Mouse (Mus musculus) MN1 (cell line): ENCODE results near the gene Pcnx3.
A peak's percentile ranks its signal among the peaks of the same experiment; 100 is the strongest.

Experiments
- DNase-seq: peaks from one replicate; pipeline ENCODE4 v3.0.0-alpha.2; 2016; ENCODE audit warnings: low spot score

Pcnx3 gene

DNA sequence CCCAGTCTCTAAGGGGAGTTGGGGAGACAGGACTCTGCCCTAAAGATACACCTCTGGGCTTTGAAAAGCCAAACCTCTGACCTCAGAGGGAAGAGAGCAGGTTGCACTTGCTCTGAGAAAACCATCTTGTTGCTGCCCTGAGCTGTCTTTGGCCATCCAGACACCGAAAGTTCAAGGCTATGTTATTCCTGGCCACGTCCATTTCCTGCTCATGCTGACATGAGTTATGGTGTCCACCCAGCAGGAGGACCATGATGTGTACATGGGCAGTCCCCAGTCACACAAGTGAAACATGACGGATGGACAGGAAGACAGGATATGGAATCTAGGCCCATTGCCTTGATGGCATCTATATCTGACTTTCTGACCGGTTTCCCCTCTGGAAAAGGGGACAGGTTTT, 8.3 kb downstream of the Pcnx3 start:
- no peak for DNase-seq

DNA sequence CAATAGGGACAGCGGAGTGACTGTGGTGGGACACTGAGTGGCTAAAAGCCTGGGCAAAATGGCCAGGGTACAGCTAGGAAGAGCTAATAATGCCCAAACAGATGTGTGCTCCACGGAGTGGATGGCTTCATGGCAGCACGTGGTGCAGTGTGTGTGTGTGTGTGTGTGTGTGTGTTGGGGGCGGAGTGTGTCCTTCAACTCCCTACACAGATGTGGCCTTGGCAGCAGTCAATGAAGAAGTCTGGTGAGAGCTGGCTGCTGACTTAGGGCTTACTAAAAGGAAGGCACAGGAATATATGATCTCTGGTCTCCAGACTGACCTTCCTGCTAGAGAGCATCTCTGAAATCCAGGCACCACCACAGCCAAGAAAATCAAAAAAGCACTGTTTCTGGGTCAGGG, 20.3 kb downstream of the Pcnx3 start:
- DNase-seq = no peak

DNA sequence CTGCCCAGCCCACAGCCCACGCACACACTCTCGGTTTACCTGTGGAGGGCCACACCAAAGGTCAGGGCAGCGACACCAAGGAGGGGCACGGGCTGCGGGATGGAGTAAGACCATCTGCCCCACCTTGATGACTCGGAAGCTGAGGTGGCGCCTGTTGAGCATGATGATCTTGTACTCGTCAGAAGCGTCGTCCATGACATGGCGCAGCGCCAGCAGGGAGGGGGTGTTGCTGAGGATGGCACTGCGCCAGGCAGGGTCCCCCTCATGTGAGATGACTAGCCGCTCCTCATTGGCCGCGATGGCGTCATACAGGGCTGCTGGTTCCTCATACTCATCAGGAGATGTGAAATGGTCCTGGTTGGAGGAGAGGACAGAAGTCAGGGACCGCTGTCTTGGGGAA, 22.3 kb downstream of the Pcnx3 start:
- DNase-seq = no peak

DNA sequence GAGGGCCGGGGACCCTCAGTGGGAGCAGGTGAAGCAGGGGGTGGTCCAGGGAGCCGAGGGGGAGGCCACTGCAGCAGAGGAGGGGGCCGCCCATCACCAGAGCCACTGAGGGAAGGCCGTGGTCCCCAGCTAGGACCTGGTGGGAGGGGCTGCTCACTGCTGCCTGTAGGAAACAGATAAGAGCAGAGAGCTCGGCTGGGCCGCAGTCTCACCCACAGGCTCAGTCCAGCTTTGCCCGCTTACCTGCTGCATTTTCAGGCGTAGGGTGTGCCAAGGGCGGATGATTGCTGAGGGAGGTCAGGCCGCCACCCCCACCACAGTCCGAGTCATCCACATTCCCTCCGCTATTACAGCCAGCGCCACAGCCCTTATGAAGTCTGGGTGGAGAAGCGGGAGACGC, 23.2 kb downstream of the Pcnx3 start:
- DNase-seq = no peak

DNA sequence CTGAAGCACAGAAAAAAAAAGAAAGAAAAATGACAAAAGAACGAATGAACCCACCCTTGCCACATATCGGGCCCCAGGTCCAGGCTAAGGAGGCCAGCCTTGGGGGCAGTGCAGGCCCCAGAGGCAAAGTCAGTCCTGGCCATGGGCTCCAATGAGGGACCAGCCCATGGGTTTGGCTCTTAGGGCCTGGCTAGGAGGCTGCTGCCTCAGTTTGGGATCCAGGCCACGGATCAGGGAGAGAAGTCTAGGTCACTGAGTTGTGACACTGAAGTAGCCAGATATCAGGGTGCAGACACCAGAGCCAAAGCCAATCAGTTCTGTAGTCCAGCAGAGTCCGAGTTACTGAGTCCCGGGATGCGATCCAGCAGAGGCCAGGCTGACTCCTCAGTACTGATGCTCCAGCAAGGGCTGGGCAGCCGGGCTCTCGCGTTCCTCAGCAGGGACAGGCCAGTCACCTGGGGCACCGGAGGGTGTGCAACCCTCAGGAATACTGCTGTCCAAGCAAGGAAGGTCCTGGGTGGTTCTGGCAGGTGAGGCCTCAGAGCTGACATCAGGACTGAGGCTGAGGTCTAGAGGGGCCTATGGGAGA, 23.9 kb downstream of the Pcnx3 start:
- DNase-seq = no peak

DNA sequence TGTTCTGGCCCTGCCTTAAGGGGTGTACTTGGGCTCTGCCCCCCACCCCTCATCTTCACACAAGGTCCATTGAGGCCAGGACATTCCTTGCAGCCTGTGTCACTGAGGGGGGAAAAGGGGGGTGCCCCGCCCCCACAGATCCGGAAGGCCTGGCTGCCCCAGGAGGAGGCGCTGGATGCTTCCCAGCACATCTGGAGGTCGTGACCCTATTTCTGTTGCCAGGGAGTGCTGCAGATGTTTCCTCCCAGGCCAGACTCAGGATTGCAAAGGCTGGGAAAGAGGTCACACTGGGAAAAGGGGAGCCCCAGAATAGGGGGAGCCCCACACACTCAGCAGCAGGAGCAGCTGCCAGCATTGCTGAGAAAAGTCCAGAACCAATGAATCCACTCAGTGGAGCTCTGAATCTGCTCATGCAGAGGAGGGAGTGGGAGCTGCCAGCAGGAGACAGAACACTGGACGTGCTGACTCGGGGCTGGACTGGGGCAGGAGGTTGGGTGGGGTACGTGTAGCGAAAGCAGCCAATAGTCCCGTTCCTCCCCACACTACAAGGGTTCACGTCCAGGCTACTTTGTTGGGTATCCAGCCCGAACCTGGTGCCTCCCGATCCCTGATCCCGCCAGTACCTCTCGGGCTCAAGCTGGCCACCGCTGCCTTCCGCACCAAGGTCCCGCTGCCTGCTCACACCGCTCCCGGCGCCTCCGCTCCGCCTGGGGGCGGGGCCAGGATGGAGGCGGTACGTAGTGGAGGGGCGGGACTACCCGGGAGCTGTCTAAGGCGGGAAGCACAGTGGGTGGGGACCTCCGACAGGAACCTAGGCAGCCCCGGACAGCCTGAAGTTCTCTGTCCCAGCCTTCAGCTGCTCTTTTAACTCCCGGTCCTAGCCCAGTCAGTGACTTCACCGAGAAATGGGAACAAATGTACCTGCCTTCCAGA, 25.5 kb downstream of the Pcnx3 start, which contains the start of gene Sipa1:
Sipa1 (minus strand) TSS at position 727 of the 933 bp plus-strand sequence.
- DNase-seq = peak; percentile 80

DNA sequence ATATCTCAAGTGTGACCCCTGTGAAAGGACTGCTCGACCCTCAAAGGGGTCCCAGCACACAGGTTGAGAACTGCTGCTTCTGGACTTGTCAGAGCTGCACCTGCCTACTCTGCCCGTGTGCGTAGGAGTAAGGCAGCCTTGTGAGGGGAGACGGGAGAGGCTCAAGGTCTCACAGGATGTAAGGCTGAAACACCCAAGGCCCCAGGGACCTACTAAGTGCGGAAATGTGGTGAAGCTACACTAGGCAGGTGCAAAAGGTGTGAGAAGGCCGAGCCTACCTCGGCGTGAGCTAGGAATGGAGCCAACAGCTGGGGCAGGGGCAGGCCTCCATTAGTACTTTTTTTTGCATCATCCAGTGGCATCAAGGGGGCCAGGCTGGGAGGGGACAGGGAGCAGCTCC, 26.4 kb downstream of the Pcnx3 start:
- DNase-seq = no peak

DNA sequence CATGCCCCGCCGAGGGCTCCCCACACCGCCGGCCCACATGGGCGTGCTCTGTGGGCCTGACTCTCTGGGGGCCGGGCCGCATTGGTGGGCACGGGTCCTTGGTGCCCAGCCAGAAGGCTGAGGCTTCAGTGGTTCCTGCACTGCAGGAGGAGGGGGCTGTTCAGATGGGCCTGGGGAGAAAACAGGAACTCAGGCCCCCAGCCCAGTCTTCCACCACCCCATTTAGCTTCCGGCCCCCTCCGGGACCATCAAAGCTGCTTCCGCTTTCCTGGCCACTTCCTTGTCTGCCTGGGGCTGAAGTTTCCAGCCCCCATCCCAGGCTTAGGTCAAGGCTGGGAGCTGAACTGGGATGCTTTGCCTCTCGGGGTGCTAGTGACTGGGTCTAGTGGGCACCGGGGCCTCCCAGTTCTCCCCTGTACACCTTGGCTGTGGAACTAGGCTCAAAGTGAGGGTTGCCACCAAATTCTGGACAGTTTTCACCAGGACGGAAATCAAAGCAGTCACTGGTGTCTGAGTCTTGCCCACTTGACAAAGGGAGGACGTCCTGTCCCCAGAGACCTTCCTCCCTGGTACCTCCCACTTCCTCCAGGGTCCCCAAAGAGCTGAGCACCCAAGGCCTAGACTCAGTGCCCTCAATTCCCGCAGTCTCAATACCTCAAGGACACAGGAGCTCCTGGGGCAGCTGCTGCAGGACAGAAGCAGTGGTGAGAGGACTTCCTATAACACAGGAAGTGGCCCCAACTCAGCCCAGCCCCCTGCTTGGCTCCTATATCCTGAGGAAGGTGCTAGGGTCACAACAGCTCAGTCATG, 27.6 kb downstream of the Pcnx3 start:
- no peak for DNase-seq

DNA sequence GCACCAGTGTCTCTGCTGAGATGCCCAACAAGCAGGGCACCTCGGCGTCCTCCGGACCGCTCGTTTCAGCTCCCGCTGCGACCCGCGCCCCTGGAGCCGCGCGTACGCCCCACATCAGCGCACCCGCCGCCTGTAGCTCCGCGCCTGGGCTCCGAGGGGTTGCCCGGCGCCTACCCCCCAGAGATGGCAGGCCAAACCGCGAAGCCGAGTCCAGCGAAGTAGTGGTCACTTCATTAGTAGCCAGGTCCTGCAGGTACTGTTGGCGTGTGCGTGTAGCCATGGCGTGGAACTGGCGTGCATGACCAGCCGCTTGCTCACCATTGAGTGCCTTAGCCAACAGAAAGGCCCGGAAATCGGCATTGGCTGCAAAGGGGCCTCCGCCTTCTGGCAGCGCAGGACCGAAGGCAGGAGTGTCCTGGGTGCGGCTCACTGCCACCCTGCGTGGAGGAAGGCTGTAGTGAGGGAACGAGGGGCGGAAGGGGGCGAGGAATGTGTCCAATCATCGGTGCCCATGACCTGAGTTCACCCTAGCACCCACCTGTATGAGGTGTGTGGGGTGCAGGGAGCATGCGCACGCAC, 33.9 kb downstream of the Pcnx3 start:
- DNase-seq = no peak

DNA sequence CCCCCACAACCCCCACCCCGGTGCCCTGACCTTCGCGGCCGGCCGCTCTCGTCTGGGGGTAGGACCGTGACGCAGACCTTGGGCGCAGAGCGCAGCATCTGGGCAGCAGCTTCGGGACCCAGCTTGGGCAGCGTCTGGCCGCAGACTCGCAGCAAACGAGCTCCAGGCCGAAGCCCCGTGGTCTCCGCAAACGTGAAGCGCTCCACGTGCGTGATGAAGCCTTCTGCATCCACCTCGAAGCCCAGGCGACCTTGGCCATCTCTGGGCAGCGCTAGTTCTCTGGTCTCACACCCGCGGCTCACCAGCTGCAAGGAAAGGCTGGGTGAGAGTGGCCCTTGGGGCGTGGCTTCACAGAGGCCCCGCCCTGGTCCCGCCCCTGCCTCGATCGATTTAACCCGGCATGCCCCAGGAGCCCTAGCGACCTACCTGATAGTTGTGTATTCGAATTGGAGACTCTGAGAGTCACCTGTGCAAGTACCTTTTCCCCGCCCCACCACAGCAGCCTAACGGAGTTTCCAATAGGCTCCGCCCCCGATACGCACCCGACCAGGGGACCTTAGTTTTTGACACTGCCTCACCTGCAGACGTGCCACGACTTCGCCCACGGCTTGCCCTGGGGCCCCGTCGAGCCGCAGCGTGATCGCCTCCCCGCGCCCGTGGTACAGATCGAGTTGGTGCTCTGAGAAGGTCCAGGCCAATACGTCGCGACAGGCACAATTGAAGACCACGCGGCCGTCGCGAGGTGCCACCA, 34.6 kb downstream of the Pcnx3 start:
- no peak for DNase-seq

DNA sequence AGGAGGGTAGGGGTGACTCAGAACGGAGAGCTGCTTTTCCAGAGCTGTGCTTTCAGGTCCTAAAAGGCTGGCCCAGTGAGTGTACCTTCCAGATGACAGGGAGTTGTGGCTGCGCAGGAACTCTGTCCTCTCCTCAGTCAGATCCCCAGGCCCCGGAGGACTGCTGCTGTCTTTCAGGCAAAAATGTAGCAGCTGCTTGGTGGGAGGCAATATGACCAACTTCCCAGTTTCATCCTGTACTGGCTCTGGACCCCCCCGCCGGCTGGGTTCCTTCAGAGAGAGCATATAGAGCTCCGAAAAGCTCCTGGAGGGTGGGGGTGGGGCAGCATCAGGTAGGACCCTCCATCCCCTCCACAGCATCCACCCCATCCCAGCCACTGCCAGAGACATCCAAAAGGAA, 36.1 kb downstream of the Pcnx3 start:
- no peak for DNase-seq

DNA sequence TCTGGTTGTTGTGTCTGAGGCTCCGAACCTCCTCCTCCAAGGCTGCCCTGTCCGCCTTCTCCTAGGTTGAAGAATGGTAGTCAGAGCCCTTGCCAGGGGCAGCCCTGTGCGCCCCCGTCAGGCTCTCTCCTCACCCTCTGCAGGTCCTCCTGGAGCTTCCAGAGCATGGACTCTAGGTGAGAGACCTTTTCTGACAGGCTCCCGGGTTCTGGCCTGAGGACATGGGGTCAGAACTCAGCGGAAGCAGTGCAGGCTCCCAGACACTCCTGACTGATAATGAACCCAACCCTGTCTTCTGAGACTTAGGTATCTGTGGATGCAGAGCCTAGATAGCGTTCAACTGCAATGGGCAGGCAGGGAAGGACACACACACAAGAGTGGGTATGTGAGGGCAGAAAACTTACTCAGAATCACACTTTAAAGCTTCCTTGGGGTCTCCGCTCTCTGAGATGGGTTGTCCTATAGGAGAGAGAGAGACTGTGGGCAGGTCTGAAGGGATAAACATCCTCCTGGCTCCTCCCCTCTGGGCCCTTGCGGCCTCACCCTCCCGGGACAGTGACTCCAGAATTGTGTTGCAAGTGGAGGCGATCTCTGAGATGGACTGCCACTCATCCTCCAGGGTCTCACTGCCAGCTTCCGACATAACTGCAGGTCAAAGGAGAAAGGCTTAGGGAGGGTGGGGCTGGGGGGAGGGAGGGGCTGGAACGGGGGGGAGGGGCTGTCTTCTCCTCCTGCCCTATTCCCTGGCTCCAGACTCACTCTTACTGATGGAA, 37.0 kb downstream of the Pcnx3 start:
- DNase-seq = no peak

DNA sequence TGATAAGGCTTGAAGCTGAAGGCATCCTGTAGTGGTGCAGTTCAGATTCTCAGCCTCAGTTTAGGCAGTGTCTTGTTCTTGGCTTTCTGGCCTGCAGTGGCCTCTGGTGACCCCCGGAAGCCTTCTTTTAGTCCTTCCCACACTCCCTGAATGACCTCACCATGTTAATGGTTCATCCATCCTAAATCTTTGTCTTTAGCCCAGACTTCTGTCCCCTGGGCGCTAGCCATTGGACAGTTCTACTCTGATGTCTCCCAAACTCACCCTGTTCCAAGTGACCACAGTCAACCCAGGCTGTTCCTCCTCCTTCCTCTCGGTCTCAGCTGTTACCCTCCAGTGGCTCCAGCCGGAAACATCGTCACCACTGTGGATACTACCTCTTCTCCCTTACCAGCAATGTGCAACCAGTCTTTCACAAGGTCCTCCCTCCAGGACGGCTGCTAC, 39.4 kb downstream of the Pcnx3 start:
- no peak for DNase-seq

DNA sequence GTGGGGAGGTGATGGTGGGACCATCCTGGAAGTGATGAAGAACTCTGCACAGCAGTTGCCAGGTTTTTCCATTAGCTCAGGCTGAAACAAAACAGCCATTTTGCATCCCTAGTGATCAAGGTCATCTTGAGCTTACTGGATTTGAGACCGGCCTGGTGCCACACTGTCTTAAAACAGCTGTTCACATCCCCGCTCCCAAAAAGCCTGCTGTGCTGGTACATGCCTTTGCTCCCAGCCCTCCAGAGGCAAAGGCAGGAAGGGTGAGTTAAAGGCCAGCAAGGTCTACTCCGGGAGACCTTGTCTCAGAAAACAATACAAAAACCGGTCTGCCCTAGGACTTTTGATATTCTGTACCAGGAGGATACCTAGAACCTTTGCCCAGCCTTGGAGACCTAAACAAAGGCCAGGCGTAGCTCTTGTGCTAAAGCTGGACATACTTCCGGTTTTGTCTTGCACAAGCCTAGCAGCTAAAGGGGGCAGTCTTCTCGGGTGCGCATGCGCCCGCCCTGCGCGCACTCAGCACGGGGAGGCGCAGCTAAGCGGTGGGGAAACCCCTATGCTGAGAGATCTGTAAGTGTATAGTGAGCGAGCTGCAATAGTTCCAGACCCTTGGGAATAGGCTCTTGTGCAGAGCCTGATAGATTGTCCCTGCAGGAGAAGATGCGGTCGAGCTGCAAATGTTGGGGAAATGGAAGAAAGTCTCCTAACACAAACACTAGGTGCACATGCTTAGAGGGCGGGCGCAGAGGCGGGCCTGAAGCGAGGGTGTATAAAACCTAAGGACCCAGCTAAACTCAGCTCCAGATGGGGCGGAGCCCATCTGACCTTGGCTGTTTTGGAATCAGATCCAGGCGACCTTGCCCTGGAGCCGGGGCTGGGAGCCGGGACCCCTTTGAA, 40.1 kb downstream of the Pcnx3 start:
- peak; percentile 68 for DNase-seq

DNA sequence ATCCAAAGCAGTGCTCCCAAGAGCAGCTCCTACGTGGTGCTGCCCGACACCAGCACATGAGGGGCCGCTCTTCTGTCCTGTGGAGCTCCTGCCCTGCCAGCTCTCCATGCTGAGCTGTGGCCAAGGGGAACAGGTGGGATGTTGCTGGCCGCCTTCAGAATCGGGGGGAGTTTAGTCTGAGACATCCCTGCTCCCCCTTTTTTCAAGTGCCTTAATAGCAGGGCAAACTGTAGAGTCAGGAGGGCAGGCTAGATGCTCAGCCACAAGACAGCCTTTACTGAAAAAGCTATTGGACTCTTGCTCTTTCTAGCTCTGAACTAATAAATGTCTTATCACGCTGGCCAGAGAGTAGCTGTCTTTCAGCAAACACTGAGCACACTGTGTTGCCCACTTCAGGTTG, 40.9 kb downstream of the Pcnx3 start:
- no peak for DNase-seq

DNA sequence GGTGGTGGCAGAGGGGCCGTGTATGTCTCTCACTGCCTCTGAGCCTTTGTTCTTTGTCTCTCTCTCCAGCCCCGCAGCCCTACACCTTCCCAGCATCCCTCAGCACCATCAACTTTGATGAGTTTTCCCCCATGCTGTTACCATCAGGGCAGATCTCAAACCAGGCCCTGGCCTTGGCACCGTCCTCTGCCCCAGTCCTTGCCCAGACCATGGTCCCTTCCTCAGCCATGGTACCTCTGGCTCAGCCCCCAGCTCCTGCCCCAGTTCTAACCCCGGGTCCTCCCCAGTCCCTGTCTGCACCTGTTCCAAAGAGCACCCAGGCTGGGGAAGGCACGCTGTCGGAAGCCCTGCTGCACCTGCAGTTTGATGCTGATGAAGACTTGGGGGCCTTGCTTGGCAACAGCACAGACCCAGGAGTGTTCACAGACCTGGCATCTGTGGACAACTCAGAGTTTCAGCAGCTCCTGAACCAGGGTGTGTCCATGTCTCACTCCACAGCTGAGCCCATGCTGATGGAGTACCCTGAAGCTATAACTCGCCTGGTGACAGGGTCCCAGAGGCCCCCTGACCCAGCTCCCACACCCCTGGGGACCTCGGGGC, 41.9 kb downstream of the Pcnx3 start:
- no peak for DNase-seq

DNA sequence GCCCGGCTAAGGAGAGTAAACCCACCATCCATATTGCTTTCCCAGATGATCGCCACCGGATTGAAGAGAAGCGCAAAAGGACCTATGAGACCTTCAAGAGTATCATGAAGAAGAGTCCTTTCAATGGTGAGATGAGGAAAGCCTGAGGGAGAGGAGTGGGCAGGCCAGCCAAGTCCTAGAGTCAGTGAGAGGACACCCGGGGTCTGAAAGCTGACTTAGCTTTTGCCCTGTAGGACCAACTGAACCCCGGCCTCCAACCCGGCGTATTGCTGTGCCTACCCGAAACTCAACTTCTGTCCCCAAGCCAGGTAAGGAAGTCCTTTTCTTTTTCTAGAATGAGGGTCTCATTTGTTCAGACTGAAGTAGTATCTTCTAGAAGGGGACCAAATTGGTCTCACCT, 43.4 kb downstream of the Pcnx3 start:
- no peak for DNase-seq

DNA sequence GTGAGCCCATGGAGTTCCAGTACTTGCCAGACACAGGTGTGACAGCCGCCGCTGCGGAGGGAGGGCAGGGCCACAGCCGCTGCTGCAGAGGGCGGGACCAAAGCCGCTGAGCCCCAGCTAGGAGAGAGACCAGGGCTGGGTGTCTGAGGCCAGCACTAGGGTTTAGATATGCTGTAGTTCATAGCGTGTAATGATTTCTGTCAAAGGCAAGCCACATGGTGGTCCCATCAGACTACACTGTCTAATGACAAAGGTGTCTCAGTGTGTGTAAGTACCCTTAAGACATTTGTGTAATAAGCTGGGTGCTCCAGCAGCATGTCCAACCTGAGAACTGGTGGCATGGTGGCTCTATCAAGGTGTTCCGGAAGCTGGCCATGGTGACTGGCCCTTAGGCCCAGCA, 47.1 kb downstream of the Pcnx3 start:
- DNase-seq = no peak

DNA sequence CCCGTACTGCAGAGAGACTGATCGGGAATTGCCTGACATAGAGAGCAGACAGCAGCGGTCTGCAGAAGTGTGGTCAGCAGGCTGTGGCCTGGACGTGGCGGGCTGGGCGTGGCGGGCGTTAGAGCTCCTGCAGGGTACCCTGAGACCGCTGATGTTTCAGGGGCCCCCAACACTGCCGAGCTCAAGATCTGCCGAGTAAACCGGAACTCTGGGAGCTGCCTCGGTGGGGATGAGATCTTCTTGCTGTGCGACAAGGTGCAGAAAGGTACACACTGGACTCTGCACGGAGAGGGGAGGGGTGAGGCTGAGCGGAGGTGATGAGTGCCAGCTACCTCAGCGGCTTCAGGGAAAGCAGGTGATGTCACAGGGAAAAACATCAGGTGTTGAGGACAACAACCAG, 47.7 kb downstream of the Pcnx3 start:
- no peak for DNase-seq
